Mouse (Mus musculus) CH12.LX (cell line): ENCODE measurements around the gene Vegfc. TPM values are rescaled to one million over a fixed set of nuclear protein-coding genes. Genes with fewer than 3 reads are reported as not detected.

Experiments
- DNase-seq: peaks from one replicate; pipeline ENCODE4 v3.0.0-alpha.2; 2013; ENCODE audit errors: extremely low read depth
- H3K27ac ChIP-seq: 2 replicates; pipeline ENCODE4 v1.5.1; 2012; ENCODE audit warnings: low read depth, mild to moderate bottlenecking, control low read depth, moderate library complexity; ENCODE audit not compliant: insufficient read depth
- H3K27me3 ChIP-seq: replicated peaks from 2 replicates; pipeline ENCODE3; 2012; ENCODE audit warnings: inconsistent platforms
- H3K36me3 ChIP-seq, 2 experiments: replicated peaks in 1 of 2; 2 replicates each; pipeline versions ENCODE3 to v1.6.1; 2012; ENCODE audit warnings: inconsistent platforms in 1 of 2, low read length in 1 of 2, mild to moderate bottlenecking in 1 of 2, mixed read lengths in 1 of 2, moderate library complexity in 1 of 2; ENCODE audit not compliant: control insufficient read depth in 1 of 2, insufficient read depth in 1 of 2
- H3K4me1 ChIP-seq, 2 experiments: 2 replicates each; pipeline ENCODE4 v1.6.1; 2012; ENCODE audit warnings: inconsistent platforms in 1 of 2, moderate library complexity in 1 of 2; ENCODE audit not compliant: insufficient read depth in 2 of 2, control insufficient read depth in 1 of 2
- H3K4me2 ChIP-seq: 2 replicates; pipeline ENCODE4 v1.6.1; 2012; ENCODE audit warnings: low read depth, mild to moderate bottlenecking, control low read depth; ENCODE audit not compliant: poor library complexity, insufficient read depth, severe bottlenecking
- H3K4me3 ChIP-seq, 3 experiments: fragments of 150-350 bp in 1 of 3; sonication (generic) in 1 of 3; replicated peaks in 1 of 3; 2 replicates each; pipeline versions ENCODE3 to v1.5.1; 2011 to 2012; ENCODE audit warnings: low read depth in 2 of 3, low read length in 2 of 3, mild to moderate bottlenecking in 2 of 3, moderate library complexity in 2 of 3, control low read depth in 1 of 3, improper control_type of control experiment in 1 of 3, inconsistent platforms in 1 of 3, mixed read lengths in 1 of 3; ENCODE audit not compliant: poor library complexity in 1 of 3
- H3K79me2 ChIP-seq: replicated peaks from 2 replicates; pipeline ENCODE4 v1.6.1; 2012; ENCODE audit warnings: mild to moderate bottlenecking, moderate library complexity; ENCODE audit not compliant: control insufficient read depth, poor library complexity, insufficient read depth, severe bottlenecking; ENCODE audit errors: extremely low read depth
- H3K9ac ChIP-seq: 2 replicates; pipeline ENCODE4 v1.6.1; 2012; ENCODE audit warnings: low read depth, mild to moderate bottlenecking, control low read depth, moderate library complexity; ENCODE audit not compliant: insufficient read depth
- H3K9me3 ChIP-seq: replicated peaks from 2 replicates; pipeline ENCODE3; 2012; ENCODE audit warnings: low read length, inconsistent platforms, mixed read lengths
- BHLHE40 ChIP-seq: IDR thresholded peaks from 2 replicates; pipeline ENCODE4 v1.6.1; 2011; ENCODE audit warnings: mild to moderate bottlenecking, low read depth, low read length, improper control_type of control experiment
- CTCF ChIP-seq, 2 experiments: IDR thresholded peaks in 1 of 2; conservative IDR thresholded peaks in 1 of 2; 2 replicates each; pipeline ENCODE4 v1.5.1; 2011 to 2012; ENCODE audit warnings: low read depth in 2 of 2, low read length in 2 of 2, improper control_type of control experiment in 1 of 2, inconsistent platforms in 1 of 2, mild to moderate bottlenecking in 1 of 2, moderate library complexity in 1 of 2
- ETS1 ChIP-seq: conservative IDR thresholded peaks from 2 replicates; pipeline ENCODE4 v1.6.1; 2012; ENCODE audit warnings: low read depth, mild to moderate bottlenecking, inconsistent platforms, low read length, improper control_type of control experiment, moderate library complexity
- MAX ChIP-seq: IDR thresholded peaks from 2 replicates; pipeline ENCODE4 v1.6.1; 2011; ENCODE audit warnings: low read length, improper control_type of control experiment
- NRF1 ChIP-seq: IDR thresholded peaks from 2 replicates; pipeline ENCODE4 v1.6.1; 2014; ENCODE audit warnings: low read depth, mild to moderate bottlenecking, inconsistent platforms, low read length, improper control_type of control experiment, moderate library complexity
- RAD21 ChIP-seq: IDR thresholded peaks from 2 replicates; pipeline ENCODE4 v1.6.1; 2011; ENCODE audit warnings: low read depth, mild to moderate bottlenecking, low read length, improper control_type of control experiment, moderate library complexity
- SMC3 ChIP-seq: IDR thresholded peaks from 2 replicates; pipeline ENCODE4 v1.6.1; 2011; ENCODE audit warnings: low read depth, low read length, improper control_type of control experiment
- USF1 ChIP-seq: IDR thresholded peaks from 2 replicates; pipeline ENCODE4 v1.6.1; 2014; ENCODE audit warnings: low read depth, mild to moderate bottlenecking, inconsistent platforms, low read length, improper control_type of control experiment
- ZNF384 ChIP-seq: IDR thresholded peaks from 2 replicates; pipeline ENCODE4 v1.6.1; 2012; ENCODE audit warnings: low read depth, low read length, improper control_type of control experiment, inconsistent platforms
- dilution Hi-C: fragments of 300-500 bp; cut with MboI; formaldehyde crosslinking; loops from 2 replicates; pipeline ENCODE4 v1.14.3; 2020; ENCODE audit warnings: low sequenced_read_pairs; ENCODE audit not compliant: extremely low pct_unique_long_range_greater_than_20kb, extremely low pct_ligation_motif_present
- in situ Hi-C: fragments of 300-500 bp; cut with MboI; formaldehyde crosslinking; loops from 3 replicates; pipeline ENCODE4 v1.14.3; 2019; ENCODE audit warnings: low sequenced_read_pairs, low pct_ligation_motif_present, low pct_unique_long_range_greater_than_20kb, mixed read lengths
- polyA plus RNA-seq: library from polyadenylated mRNA; unstranded; fragments of >175 nt; gene quantifications from 2 replicates; pipeline ENCODE4 v1.2.1, GENCODE M21; 2012; ENCODE audit warnings: low read depth; ENCODE audit not compliant: insufficient read length
- total RNA-seq, 2 experiments: library from RNA; depleted of rRNA; stranded (reverse); fragments of 300-350 nt in 1 of 2; fragments of >200 nt in 1 of 2; gene quantifications; 2 replicates each; pipeline ENCODE4 v1.2.3; 2012 to 2014

Gene Vegfc
- total and polyA plus RNA-seq, 3 experiments: not detected

GRCm38 (mm10) chr8:54130558-54130957 lies 53.2 kb downstream of the Vegfc start:
- H3K9ac ChIP-seq: no peak overlapping the region
- dilution Hi-C loops (no loop called here), in situ Hi-C loops (no loop called here)
- H3K4me2 ChIP-seq: no peak overlapping the region
- no peaks in the 10 kb centered on the region for H3K36me3 ChIP-seq
- H3K79me2 ChIP-seq: no peaks in the 10 kb centered on the region
- no peaks in the 10 kb centered on the region for H3K9me3 ChIP-seq
- DNase-seq: no peak
- TF ChIP-seq ZNF384: peak; percentile 22; the same call in 1 of the 2 replicates
- TF ChIP-seq USF1: no peak
- TF ChIP-seq, all 38 proteins: peak for 1
- no peak overlapping the region for H3K27ac ChIP-seq
- no peaks in the 10 kb centered on the region for H3K4me1 ChIP-seq
- H3K4me3 ChIP-seq: no peak overlapping the region
- no peaks in the 10 kb centered on the region for H3K27me3 ChIP-seq

- Histone ChIP-seq H3K4me1 (no peaks in the 10 kb centered on the region), H3K4me3 (no peak overlapping the region), H3K9ac (no peak overlapping the region), H3K79me2 (no peaks in the 10 kb centered on the region), H3K36me3 (no peaks in the 10 kb centered on the region), H3K4me2 (no peak overlapping the region), H3K9me3 (no peaks in the 10 kb centered on the region), H3K27ac (no peak overlapping the region), H3K27me3 (no peaks in the 10 kb centered on the region)
- in situ Hi-C loops (no loop called here), dilution Hi-C loops (no loop called here)
- peak; percentile 57 for DNase-seq
- TF ChIP-seq ZNF384 (no peak), ETS1 (no peak), RAD21 (peak; percentile 62), NRF1 (no peak), SMC3 (peak; percentile 46), CTCF (conservative IDR thresholded peaks at IDR 0.05 in 1 of 2, IDR thresholded peaks at IDR 0.05 in 1 of 2; ENCODE audit: low read depth in 2 of 2, low read length in 2 of 2) (peak; percentile 65 to 66)
Measured at GRCm38 (mm10) chr8:54153240-54153639, 75.8 kb downstream of the Vegfc start.

- no peaks in the 10 kb centered on the region for H3K27me3 ChIP-seq
- H3K4me2 ChIP-seq: peak overlapping the region; percentile 15; the same call in 1 of the 2 replicates
- H3K9me3 ChIP-seq: no peaks in the 10 kb centered on the region
- no peak overlapping the region for H3K27ac ChIP-seq
- no peaks in the 10 kb centered on the region for H3K79me2 ChIP-seq
- peaks cover 0 to 3% of the 10 kb centered on the region in 2 experiments; a peak in 2 of 4 replicates for H3K4me1 ChIP-seq
- dilution Hi-C loops (no loop called here), in situ Hi-C loops (no loop called here)
- H3K9ac ChIP-seq: no peak overlapping the region
- peak; percentile 3 for DNase-seq
- H3K36me3 ChIP-seq: no peaks in the 10 kb centered on the region
- TF ChIP-seq MAX (no peak), BHLHE40 (peak; percentile 25; the same call in 1 of the 2 replicates)
- no peak overlapping the region for H3K4me3 ChIP-seq
Measured at GRCm38 (mm10) chr8:54163505-54163904, 86.1 kb downstream of the Vegfc start.
